Mouse (Mus musculus): ENCODE results near the gene Inhba.

DNA sequence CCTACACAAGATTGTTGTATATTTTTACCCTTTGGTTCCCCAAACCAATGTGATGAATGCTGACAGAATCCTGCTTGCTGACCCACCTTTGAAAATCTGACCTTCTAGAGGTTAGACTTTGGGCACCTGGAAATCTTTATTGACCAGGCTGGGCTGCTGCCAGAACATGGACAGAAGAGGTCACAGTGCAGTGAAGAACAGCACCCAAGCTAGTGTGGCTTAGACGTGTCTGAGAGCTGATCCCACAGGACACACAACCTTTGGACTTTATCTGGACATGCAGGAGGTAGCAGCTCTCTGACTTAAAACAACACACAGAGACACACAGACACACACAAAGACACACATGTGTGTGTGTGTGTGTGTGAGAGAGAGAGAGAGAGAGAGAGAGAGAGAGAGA lies 3.3 kb upstream of the Inhba start:
- TF ChIP-seq POLR2A (IDR thresholded peaks at IDR 0.05; ENCODE audit: control insufficient read depth, extremely low read depth, insufficient read depth, low read length, poor library complexity) (no peak), CTCF (IDR thresholded peaks at IDR 0.05; ENCODE audit: borderline replicate concordance, control insufficient read depth, extremely low read depth, insufficient read depth, low read length, poor library complexity) (no peak)

Measured in thymus, adult 2 months (tissue).